8 mouse cellular contexts compared by ENCODE assay signal in genomic region chr16:21727897-21728364, GRCm38 (mm10). TPM values are rescaled to one million over a fixed set of nuclear protein-coding genes. Genes with fewer than 3 reads are reported as not detected.
DNase-seq lines count a peak whose midpoint lies in the region; ATAC-seq lines count a peak whose summit lies in the region.

No protein-coding gene starts in this region.

- no peaks in the 10 kb centered on the region for H3K27me3 ChIP-seq in hindbrain, embryonic 13.5 days

- 31% methylated on average over 10 of the region's 10 CpGs for WGBS in hindbrain, embryonic 13.5 days

- peak overlapping the region; percentile 31 for H3K4me3 ChIP-seq in hindbrain, embryonic 13.5 days

- H3K9me3 ChIP-seq in hindbrain, embryonic 13.5 days, result no peaks in the 10 kb centered on the region

- no peaks in the 10 kb centered on the region for H3K4me1 ChIP-seq in hindbrain, embryonic 13.5 days (replicated peaks)

- DNase-seq in WW6 (ENCODE audit: low read depth, low spot score), result peak; percentile 26
- DNase-seq in cerebellum, postnatal 10 days, result peak; percentile 86 to 90
- peak; percentile 13 to 69 for DNase-seq in frontal cortex, postnatal 14 days (ENCODE audit: low spot score in 2 of 2)
- DNase-seq in layer of hippocampus, postnatal 36 days, result peak; percentile 48 to 72
- DNase-seq in right cerebral cortex, postnatal 25 days, result peak; percentile 43

- H3K4me2 ChIP-seq in hindbrain, embryonic 13.5 days, result peak overlapping the region; percentile 47

- H3K27ac ChIP-seq in hindbrain, embryonic 13.5 days, result no peak overlapping the region

- H3K36me3 ChIP-seq in hindbrain, embryonic 13.5 days, result no peaks in the 10 kb centered on the region

- ATAC-seq in hindbrain, embryonic 13.5 days (ENCODE audit: low FRiP score), result peak; percentile 39; the same call in 1 of the 2 replicates
- peak; percentile 68 for ATAC-seq in megakaryocyte, adult 5-6 weeks (ENCODE audit: poor library complexity, severe bottlenecking)
- no peak for ATAC-seq in monocyte, adult 5-6 weeks (replicated peaks; ENCODE audit: insufficient number of reproducible peaks, low FRiP score, low TSS enrichment, poor library complexity, severe bottlenecking)

- H3K9ac ChIP-seq in hindbrain, embryonic 13.5 days, result peak overlapping the region; percentile 56; the same call in 1 of the 2 replicates

RNA-seq across cellular contexts. Expression of gene 2510009E07Rik, which starts 33.5 kb away (rescaled TPM):
- 46.1 and 48.6 TPM in 2 replicates for polyA plus RNA-seq in hindbrain, embryonic 13.5 days (2015; fragmentation: Nextera tagmentation; extraction: Ambion mirVana)
- 10 to 100 TPM; 35.8 to 42.4 TPM for total RNA-seq in layer of hippocampus, postnatal 36 days (2021)
- total RNA-seq in megakaryocyte, adult 5-6 weeks (2015), result 0.41 and 0.60 TPM in 2 replicates
- 1.3 and 3.2 TPM in 2 replicates for total RNA-seq in megakaryocyte, adult 5-6 weeks (2017)
- total RNA-seq in monocyte, adult 5-6 weeks (2017), result 0.64 to 1.6 TPM (median 0.95 TPM) in 3 replicates

RNA-seq across cellular contexts. Expression of gene Ehhadh, which starts 59.7 kb away (rescaled TPM):
- polyA plus RNA-seq in hindbrain, embryonic 13.5 days (2015; fragmentation: Nextera tagmentation; extraction: Ambion mirVana), result 1.3 TPM in 2 replicates
- 1 to 10 TPM; 1.2 to 1.3 TPM for total RNA-seq in layer of hippocampus, postnatal 36 days (2021)
- 1.3 TPM in 2 replicates for total RNA-seq in megakaryocyte, adult 5-6 weeks (2015)
- 0.81 and 1.6 TPM in 2 replicates for total RNA-seq in megakaryocyte, adult 5-6 weeks (2017)
- 1.8 to 3.1 TPM (median 2.7 TPM) in 3 replicates for total RNA-seq in monocyte, adult 5-6 weeks (2017)

Comparison
In these comparisons a context has a peak if more than half of its experiments do, and no peak if none do; other contexts are left out.
1. DNase-seq: peak in every context shown above with its lines; median percentile 88 in cerebellum, postnatal 10 days; 60 in layer of hippocampus, postnatal 36 days; 43 in right cerebral cortex, postnatal 25 days; 41 in frontal cortex, postnatal 14 days; 26 in WW6.
2. RNA of gene 2510009E07Rik, which starts 33.5 kb away (total RNA-seq): 35.8 to 42.4 TPM in layer of hippocampus, postnatal 36 days; 0.41 to 3.2 TPM in megakaryocyte, adult 5-6 weeks and 0.64 to 1.6 TPM in monocyte, adult 5-6 weeks; every median in the first group is over 4 times any median in the second.